Mouse (Mus musculus): ENCODE data around the gene Aldh3b2. TPM values are rescaled to one million over a fixed set of nuclear protein-coding genes. Genes with fewer than 3 reads are reported as not detected.
"Not testable (repeated sequence)": the region's sequence is repeated elsewhere in the genome, so short reads cannot be mapped to it uniquely, and the experiment has no call there.

Aldh3b2 gene
- polyA plus RNA-seq, 1 experiment from 2014 or later = 0.62 TPM

DNA sequence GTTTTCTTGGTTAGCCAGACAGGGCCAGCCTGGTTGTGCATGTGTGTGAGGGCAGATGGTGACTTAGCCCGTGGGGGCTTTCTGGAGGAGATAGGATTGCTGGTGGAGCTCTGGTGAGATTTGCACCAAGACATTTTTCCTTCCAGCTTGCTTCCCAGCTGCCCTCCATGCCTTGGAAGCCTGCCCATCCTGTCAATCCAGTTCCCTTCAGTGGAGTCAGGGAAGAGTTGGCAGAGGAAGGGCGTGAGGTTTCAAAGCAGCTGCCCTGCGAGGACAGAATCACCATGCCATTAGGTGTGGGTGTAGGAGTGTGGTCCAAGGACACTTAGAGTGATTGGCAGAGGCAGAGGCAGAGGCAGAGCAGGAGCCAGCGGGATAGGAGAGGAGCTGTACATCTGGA lies 13.7 kb upstream of the Aldh3b2 start, which contains the start of gene Aldh3b3:
Gene Aldh3b3 (plus strand): TSS at position 176 of the 400 bp plus-strand sequence.
- Histone ChIP-seq H3K4me2 (no peak within 1 kb of the TSS), H3K4me3 (ENCODE audit: low read depth, low read length) (no peak within 1 kb of the TSS), H3K4me1 (ENCODE audit: insufficient read depth) (no peaks in the 10 kb centered on the region), H3K27me3 (ENCODE audit: insufficient read depth, low read length) (no peaks in the 10 kb centered on the region), H3K9me3 (ENCODE audit: low read depth, low read length) (no peaks in the 10 kb centered on the region), H3K9ac (no peak within 1 kb of the TSS), H3K27ac (ENCODE audit: low read depth) (no peak within 1 kb of the TSS), H3K36me3 (ENCODE audit: insufficient read depth) (no peaks in the 10 kb centered on the region)
- TF ChIP-seq CTCF (IDR thresholded peaks at IDR 0.05; ENCODE audit: low read depth) = no peak
- DNase-seq (no peak), ATAC-seq (ENCODE audit: insufficient read depth) (no peak)
- 58% methylated on average over 4 of the region's 4 CpGs for WGBS

DNA sequence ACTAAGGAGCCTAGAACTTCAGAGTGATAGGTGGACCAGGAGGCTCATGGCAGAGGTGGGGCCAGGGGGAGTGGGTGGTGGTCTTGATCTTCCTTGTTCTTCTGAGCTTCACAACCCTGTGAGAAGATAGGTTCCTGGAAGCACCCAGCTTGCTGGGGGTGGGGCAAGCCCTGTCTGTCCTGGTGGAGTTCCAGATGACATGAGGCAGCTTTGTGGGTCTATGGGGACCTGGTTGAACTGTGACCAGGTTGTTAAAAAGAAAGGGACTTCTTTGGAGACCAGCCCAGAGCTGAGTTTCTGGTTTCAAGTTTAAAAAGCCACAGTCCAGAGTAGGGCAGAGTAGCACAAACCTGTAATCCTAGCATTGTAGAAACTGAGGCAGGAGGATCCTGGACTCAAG lies 13.1 kb upstream of the Aldh3b2 start:
- H3K4me2 ChIP-seq = no peak overlapping the region
- H3K27me3 ChIP-seq (ENCODE audit: insufficient read depth, low read length) = no peaks in the 10 kb centered on the region
- no peak overlapping the region for H3K9ac ChIP-seq
- H3K9me3 ChIP-seq (ENCODE audit: low read depth, low read length) = no peaks in the 10 kb centered on the region
- TF ChIP-seq CTCF (IDR thresholded peaks at IDR 0.05; ENCODE audit: low read depth) = no peak
- H3K4me3 ChIP-seq (ENCODE audit: low read depth, low read length) = no peak overlapping the region
- no peak for ATAC-seq (ENCODE audit: insufficient read depth)
- H3K4me1 ChIP-seq (ENCODE audit: insufficient read depth) = no peaks in the 10 kb centered on the region
- H3K36me3 ChIP-seq (ENCODE audit: insufficient read depth) = no peaks in the 10 kb centered on the region
- DNase-seq = no peak
- no peak overlapping the region for H3K27ac ChIP-seq (ENCODE audit: low read depth)

DNA sequence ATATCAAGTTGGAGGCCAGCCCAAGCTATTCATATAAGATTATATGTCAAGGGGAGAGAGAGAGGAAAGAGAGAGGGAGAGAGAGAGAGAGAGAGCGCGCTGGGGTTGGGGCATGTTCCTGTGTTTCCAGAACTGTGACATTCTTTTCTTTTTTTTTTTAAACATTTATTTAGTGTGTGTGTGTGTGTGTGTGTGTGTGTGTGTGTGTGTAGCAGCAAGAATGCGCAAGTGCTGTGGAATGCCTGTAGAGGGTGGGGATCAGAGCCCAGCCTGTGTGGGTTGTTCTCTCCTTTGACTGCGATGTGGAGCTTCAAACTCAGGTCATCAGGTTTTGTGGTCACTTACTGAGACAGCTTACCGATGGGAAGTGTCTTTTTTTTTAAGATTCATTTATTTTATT lies 11.9 kb upstream of the Aldh3b2 start:
- peak; percentile 7 for DNase-seq
- WGBS = 63% methylated on average over 5 of the region's 5 CpGs

DNA sequence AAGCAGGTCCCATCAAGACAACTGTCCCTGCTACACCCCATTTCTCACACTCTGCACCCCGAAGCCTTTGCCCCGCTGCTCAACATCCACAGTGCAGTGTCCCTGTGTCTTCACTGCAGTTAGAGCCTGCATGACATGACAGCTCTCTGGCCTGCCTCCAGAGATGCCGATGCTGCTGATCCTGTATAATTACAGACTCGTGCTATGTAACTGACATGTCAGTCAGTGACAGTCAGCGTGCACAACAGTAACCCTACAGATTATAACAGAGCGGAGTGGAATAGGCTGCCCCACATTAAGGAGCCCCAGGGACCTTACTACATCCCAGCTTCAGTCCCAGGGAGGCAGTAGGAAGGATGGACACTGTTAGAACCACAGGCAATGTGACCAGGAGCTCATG lies 10.3 kb upstream of the Aldh3b2 start:
- not testable (repeated sequence) for H3K4me2 ChIP-seq; H3K9ac ChIP-seq; H3K9me3 ChIP-seq (ENCODE audit: low read depth, low read length); H3K27me3 ChIP-seq (ENCODE audit: insufficient read depth, low read length); H3K4me3 ChIP-seq (ENCODE audit: low read depth, low read length); H3K36me3 ChIP-seq (ENCODE audit: insufficient read depth); H3K27ac ChIP-seq (ENCODE audit: low read depth); H3K4me1 ChIP-seq (ENCODE audit: insufficient read depth); DNase-seq; ATAC-seq (ENCODE audit: insufficient read depth)
- WGBS = 54% methylated on average over 6 of the region's 6 CpGs

More for the DNA sequence above, 11.9 kb upstream of the Aldh3b2 start:
- Histone ChIP-seq H3K9me3 (ENCODE audit: low read depth, low read length) (no peaks in the 10 kb centered on the region), H3K27me3 (ENCODE audit: insufficient read depth, low read length) (no peaks in the 10 kb centered on the region), H3K9ac (no peak overlapping the region), H3K4me2 (no peak overlapping the region), H3K4me1 (ENCODE audit: insufficient read depth) (no peaks in the 10 kb centered on the region), H3K27ac (ENCODE audit: low read depth) (no peak overlapping the region), H3K4me3 (ENCODE audit: low read depth, low read length) (no peak overlapping the region), H3K36me3 (ENCODE audit: insufficient read depth) (no peaks in the 10 kb centered on the region)
- ATAC-seq (ENCODE audit: insufficient read depth) = no peak
- TF ChIP-seq CTCF (IDR thresholded peaks at IDR 0.05; ENCODE audit: low read depth) = no peak

DNA sequence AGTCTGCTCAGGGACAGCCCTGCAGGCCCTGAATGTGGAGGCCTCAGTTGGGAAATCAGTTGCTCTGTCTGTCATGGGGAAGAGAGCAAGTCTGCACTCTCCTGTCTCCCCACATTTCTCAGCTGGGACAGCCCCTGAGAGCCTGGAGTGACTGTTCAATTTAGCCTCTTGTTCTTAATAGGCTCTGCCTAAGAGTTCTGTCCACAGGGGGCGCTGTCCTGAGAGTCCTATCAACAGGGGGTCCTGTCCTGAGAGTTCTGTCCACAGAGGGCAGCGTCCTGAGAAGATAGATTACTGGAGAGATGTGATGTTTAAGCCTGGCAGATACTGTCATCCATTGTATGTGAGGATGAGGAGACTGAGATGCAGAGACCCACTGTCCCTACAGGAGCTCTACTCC lies 9.7 kb upstream of the Aldh3b2 start:
- no peak for ATAC-seq (ENCODE audit: insufficient read depth)
- no peaks in the 10 kb centered on the region for H3K27me3 ChIP-seq (ENCODE audit: insufficient read depth, low read length)
- no peaks in the 10 kb centered on the region for H3K4me1 ChIP-seq (ENCODE audit: insufficient read depth)
- H3K9ac ChIP-seq = no peak overlapping the region
- no peaks in the 10 kb centered on the region for H3K9me3 ChIP-seq (ENCODE audit: low read depth, low read length)
- WGBS = 12% methylated on average over 2 of the region's 2 CpGs
- DNase-seq = peak; percentile 35
- TF ChIP-seq CTCF (IDR thresholded peaks at IDR 0.05; ENCODE audit: low read depth) = peak; percentile 32; the same call in 1 of the 2 replicates
- H3K36me3 ChIP-seq (ENCODE audit: insufficient read depth) = no peaks in the 10 kb centered on the region
- H3K4me3 ChIP-seq (ENCODE audit: low read depth, low read length) = no peak overlapping the region
- no peak overlapping the region for H3K27ac ChIP-seq (ENCODE audit: low read depth)
- no peak overlapping the region for H3K4me2 ChIP-seq

GRCm38 (mm10) chr19:3964030-3964429 lies 8.1 kb upstream of the Aldh3b2 start:
- H3K27me3 ChIP-seq (ENCODE audit: insufficient read depth, low read length) = no peaks in the 10 kb centered on the region
- ATAC-seq (ENCODE audit: insufficient read depth) = no peak
- DNase-seq = no peak
- no peak for TF ChIP-seq CTCF (IDR thresholded peaks at IDR 0.05; ENCODE audit: low read depth)
- H3K4me3 ChIP-seq (ENCODE audit: low read depth, low read length) = no peak overlapping the region
- WGBS = 63% methylated on average over 4 of the region's 4 CpGs
- no peaks in the 10 kb centered on the region for H3K36me3 ChIP-seq (ENCODE audit: insufficient read depth)
- no peak overlapping the region for H3K9ac ChIP-seq
- no peaks in the 10 kb centered on the region for H3K9me3 ChIP-seq (ENCODE audit: low read depth, low read length)
- H3K4me1 ChIP-seq (ENCODE audit: insufficient read depth) = no peaks in the 10 kb centered on the region
- no peak overlapping the region for H3K4me2 ChIP-seq
- H3K27ac ChIP-seq (ENCODE audit: low read depth) = no peak overlapping the region

DNA sequence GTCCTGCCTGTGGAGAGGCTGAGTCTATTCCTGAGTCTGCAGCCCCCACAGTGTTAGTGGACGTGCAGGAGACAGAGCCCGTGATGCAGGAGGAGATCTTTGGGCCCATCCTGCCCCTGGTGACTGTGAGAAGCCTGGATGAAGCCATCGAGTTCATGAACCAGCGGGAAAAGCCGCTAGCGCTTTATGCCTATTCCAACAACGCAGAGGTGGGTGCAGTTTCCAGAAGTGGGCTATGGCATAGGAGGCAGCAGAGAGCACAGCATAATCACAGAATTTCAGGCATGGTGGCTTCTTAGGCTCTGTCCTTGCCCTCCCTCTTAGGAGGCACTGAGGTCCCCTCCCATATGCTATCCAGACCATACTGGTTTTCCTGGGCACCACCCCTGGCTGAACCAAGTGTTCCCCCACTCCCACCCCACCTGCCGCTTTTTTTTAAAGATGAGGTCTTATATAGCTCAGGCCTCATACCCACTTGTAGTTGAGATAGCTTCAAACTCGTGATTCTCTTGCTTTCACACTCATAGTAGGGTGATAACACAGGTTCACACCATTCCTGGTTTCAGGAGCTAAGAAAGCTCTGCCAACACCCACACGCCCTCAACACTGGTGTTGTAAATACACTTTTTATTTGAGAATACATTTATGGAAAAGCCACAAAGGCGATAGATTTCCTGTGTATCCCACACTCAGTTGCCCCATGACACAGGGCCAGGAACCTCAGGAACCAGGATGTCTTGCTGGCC lies 5.6 kb upstream of the Aldh3b2 start:
- Histone ChIP-seq H3K27me3 (ENCODE audit: insufficient read depth, low read length) (no peaks in the 10 kb centered on the region), H3K4me1 (ENCODE audit: insufficient read depth) (no peaks in the 10 kb centered on the region), H3K9me3 (ENCODE audit: low read depth, low read length) (no peaks in the 10 kb centered on the region), H3K27ac (ENCODE audit: low read depth) (no peak overlapping the region), H3K36me3 (ENCODE audit: insufficient read depth) (no peaks in the 10 kb centered on the region), H3K4me2 (no peak overlapping the region), H3K4me3 (ENCODE audit: low read depth, low read length) (no peak overlapping the region), H3K9ac (no peak overlapping the region)
- WGBS = 61% methylated on average over 11 of the region's 11 CpGs
- TF ChIP-seq CTCF (IDR thresholded peaks at IDR 0.05; ENCODE audit: low read depth) = peak; percentile 53
- ATAC-seq (ENCODE audit: insufficient read depth) (no peak), DNase-seq (no peak)

Measured in lung, embryonic 14.5 days (tissue).